Mouse (Mus musculus) E14TG2a.4 (cell line): ENCODE measurements around the gene Podn.

Source experiments
- CTCF ChIP-seq: conservative IDR thresholded peaks from 2 replicates; pipeline ENCODE4 v1.5.1; 2014; ENCODE audit warnings: low read length
- POU5F1 ChIP-seq: IDR thresholded peaks from 2 replicates; pipeline ENCODE4 v1.6.1; 2014; ENCODE audit warnings: low read length, borderline replicate concordance

GRCm38 (mm10) chr4:108124104-108124503, 27.9 kb upstream of the Podn start:
- no peak for TF ChIP-seq CTCF
- TF ChIP-seq POU5F1 = no peak
